Mouse (Mus musculus) spleen, adult 2 months (tissue): ENCODE data around the gene Spp2. TPM values are rescaled to one million over a fixed set of nuclear protein-coding genes. Genes with fewer than 3 reads are reported as not detected.

Experiments
- DNase-seq, 2 experiments: peaks; one replicate each; pipeline versions ENCODE4 v3.0.0 to v3.0.0-alpha.2; 2012 to 2021; ENCODE audit warnings: low spot score in 2 of 2, low read depth in 1 of 2
- H3K27ac ChIP-seq: fragments of 200-500 bp; 2 replicates; pipeline ENCODE4 v1.5.1; 2012; ENCODE audit warnings: low read length, inconsistent platforms; ENCODE audit not compliant: insufficient read depth
- H3K27me3 ChIP-seq: fragments of 200-500 bp; 2 replicates; pipeline ENCODE4 v1.6.1; 2012; ENCODE audit warnings: mild to moderate bottlenecking, moderate library complexity, low read length, inconsistent platforms; ENCODE audit not compliant: control insufficient read depth, insufficient read depth
- H3K36me3 ChIP-seq: fragments of 200-500 bp; 2 replicates; pipeline ENCODE4 v1.6.1; 2012; ENCODE audit warnings: mild to moderate bottlenecking, low read length, inconsistent platforms; ENCODE audit not compliant: control insufficient read depth, insufficient read depth
- H3K4me1 ChIP-seq: fragments of 200-500 bp; 2 replicates; pipeline ENCODE4 v1.6.1; 2011; ENCODE audit warnings: inconsistent platforms; ENCODE audit not compliant: control insufficient read depth, insufficient read depth, insufficient read length
- H3K4me3 ChIP-seq: fragments of 200-500 bp; 2 replicates; pipeline ENCODE4 v1.5.1; 2011; ENCODE audit warnings: mild to moderate bottlenecking, inconsistent platforms; ENCODE audit not compliant: insufficient read depth, insufficient read length; ENCODE audit errors: extremely low read depth
- CTCF ChIP-seq: fragments of 200-500 bp; IDR thresholded peaks from 2 replicates; pipeline ENCODE4 v1.5.1; 2011; ENCODE audit warnings: mild to moderate bottlenecking, inconsistent platforms; ENCODE audit not compliant: insufficient read depth, insufficient read length, insufficient replicate concordance; ENCODE audit errors: extremely low read depth
- POLR2A ChIP-seq: fragments of 200-500 bp; IDR thresholded peaks from 2 replicates; pipeline ENCODE4 v1.6.1; 2011; ENCODE audit warnings: low read depth, low read length, inconsistent platforms
- WGBS: fragments of 180-500 bp; shearing (Covaris S2); methylation state at CpG from one replicate; pipeline ENCODE4 v1.1.7; 2018; 5-methylcytosine and 5-hydroxymethylcytosine counted together
- polyA plus RNA-seq: library from polyadenylated mRNA; depleted of rRNA; stranded (reverse); fragments of >200 nt; gene quantifications from 2 replicates; pipeline ENCODE4 v1.2.3, GENCODE M21; 2012; rRNA removed

Spp2 gene
- 0.37 TPM in 1 of 2 replicates, not detected in the other for polyA plus RNA-seq

DNA sequence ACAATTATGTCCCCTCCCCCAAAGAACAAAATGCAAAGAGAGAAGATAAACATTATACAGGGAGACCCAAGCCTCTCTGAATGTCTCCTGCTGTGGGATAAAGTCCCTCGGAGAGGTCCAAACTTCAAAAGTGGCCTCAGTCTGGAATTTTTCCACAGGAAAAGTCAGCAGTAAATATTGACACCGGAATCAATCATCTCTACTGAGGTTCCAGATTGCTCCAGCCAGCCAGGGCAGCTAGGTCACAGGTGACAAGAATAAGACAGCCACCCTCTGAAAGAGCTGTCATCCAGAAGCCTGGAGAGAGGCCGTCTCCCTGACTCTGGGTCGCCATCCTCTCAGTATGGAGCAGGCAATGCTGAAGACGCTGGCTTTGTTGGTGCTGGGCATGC lies at the start of gene Spp2:
Gene Spp2, plus strand, starts transcription at position 155 of the 392 bp plus-strand sequence.
- Histone ChIP-seq H3K36me3 (no peaks in the 10 kb centered on the region), H3K27ac (no peak within 1 kb of the TSS), H3K4me3 (no peak within 1 kb of the TSS), H3K27me3 (no peaks in the 10 kb centered on the region), H3K4me1 (no peaks in the 10 kb centered on the region)
- WGBS: 82% methylated on average over 5 of the region's 5 CpGs
- DNase-seq: no peak
- TF ChIP-seq CTCF (no peak), POLR2A (no peak)

DNA sequence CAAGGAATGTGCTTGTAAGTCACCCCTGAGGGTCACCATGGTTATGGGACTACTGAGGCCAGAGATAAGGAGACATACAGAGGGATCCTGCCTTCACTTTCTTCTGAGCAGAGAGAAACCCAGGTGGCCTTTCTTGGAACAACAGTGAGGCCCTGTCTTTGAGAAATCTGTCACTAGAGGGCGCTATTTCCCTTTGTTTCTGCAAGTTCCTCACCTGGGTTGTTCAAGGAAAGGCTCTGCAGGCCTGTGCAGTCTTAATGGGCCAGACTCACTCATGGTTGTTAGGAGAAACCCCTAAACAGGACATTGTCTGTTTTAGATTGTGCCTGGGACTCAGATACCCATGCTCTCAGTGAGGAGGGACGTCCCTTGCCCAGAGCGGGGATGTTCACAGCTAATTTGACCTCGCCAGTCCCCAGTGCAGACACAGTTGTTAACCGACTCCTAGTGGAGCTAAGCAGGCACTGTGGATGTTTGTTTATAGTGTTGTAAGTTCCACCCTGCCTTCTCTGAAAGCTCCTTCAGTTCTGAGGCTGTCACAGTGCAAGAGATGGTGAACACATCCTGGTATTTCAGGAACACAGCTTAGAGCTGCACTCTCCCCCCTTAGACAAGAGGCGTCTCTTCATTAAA lies 49.2 kb upstream of the Spp2 start:
- 75% methylated on average over 6 of the region's 6 CpGs for WGBS
- Histone ChIP-seq H3K4me1 (no peaks in the 10 kb centered on the region), H3K4me3 (no peak overlapping the region), H3K27me3 (no peaks in the 10 kb centered on the region), H3K27ac (no peak overlapping the region), H3K36me3 (no peaks in the 10 kb centered on the region)
- TF ChIP-seq POLR2A (no peak), CTCF (peak; percentile 17; the same call in 1 of the 2 replicates)
- DNase-seq: peak in 1 of 2 experiments; percentile 1

GRCm38 (mm10) chr1:88358102-88358654 lies 48.6 kb upstream of the Spp2 start:
- Histone ChIP-seq H3K4me1 (no peaks in the 10 kb centered on the region), H3K36me3 (no peaks in the 10 kb centered on the region), H3K27ac (no peak overlapping the region), H3K4me3 (no peak overlapping the region), H3K27me3 (no peaks in the 10 kb centered on the region)
- DNase-seq: no peak
- WGBS: 84% methylated on average over 7 of the region's 7 CpGs
- TF ChIP-seq POLR2A (no peak), CTCF (no peak)

GRCm38 (mm10) chr1:88361085-88361484 lies 45.7 kb upstream of the Spp2 start:
- Histone ChIP-seq H3K36me3 (no peaks in the 10 kb centered on the region), H3K27me3 (no peaks in the 10 kb centered on the region), H3K4me3 (no peak overlapping the region), H3K27ac (no peak overlapping the region), H3K4me1 (no peaks in the 10 kb centered on the region)
- 84% methylated on average over 4 of the region's 4 CpGs for WGBS
- DNase-seq: no peak
- no peak for TF ChIP-seq CTCF
- TF ChIP-seq POLR2A: no peak

DNA sequence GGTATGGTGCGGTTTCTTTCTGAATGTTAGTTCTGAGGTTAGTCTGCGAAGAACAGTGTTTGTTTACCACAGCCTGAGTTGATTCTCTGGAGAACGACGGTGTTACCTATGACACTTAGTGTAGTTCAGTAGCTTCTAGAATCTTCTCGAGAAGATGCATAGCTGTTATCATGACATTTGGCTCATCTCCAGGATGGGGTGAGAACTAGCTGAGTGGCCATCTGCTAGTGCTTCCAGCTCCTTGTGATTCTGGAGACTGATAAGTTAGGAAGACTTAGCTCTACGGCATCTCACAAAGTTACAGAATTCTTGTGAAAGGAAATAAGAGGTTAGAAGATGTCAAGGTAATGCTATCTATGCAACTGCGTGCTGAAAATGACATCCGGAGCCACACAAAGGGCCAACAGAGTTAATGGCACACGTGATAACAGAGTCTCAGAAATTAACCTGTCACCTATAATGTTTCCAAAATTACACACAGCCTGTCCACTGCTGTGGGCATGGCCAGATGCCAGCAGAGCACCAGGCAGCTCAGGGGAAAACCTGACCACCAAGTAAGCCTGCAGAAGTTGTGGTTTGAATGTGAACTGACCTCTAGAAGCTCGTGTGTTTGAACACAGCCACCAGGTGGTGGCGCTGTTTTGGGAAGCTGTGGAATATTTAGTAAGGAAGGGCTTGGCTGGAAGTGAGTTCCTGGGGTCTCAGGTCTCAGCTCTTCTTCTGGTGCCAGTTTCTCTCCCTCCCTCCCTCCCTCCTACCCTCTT lies 39.7 kb upstream of the Spp2 start:
- WGBS: 74% methylated on average over 11 of the region's 11 CpGs
- H3K4me3 ChIP-seq: no peak overlapping the region
- no peaks in the 10 kb centered on the region for H3K27me3 ChIP-seq
- DNase-seq: no peak
- H3K4me1 ChIP-seq: no peaks in the 10 kb centered on the region
- TF ChIP-seq POLR2A: no peak
- TF ChIP-seq CTCF: no peak
- no peak overlapping the region for H3K27ac ChIP-seq
- H3K36me3 ChIP-seq: no peaks in the 10 kb centered on the region

GRCm38 (mm10) chr1:88378446-88378845 lies 28.3 kb upstream of the Spp2 start:
- Histone ChIP-seq H3K27me3 (no peaks in the 10 kb centered on the region), H3K4me3 (no peak overlapping the region), H3K27ac (no peak overlapping the region), H3K36me3 (no peaks in the 10 kb centered on the region), H3K4me1 (no peaks in the 10 kb centered on the region)
- TF ChIP-seq CTCF (no peak), POLR2A (no peak)
- no peak for DNase-seq
- 82% methylated on average over 1 of the region's 1 CpGs for WGBS
